Mouse (Mus musculus) spleen, adult 2 months (tissue): ENCODE measurements at regions not wholly inside any gene's neighbourhood (a gene's known extent, or its start where the extent isn't known, plus 50 kb on each side); places are given as distances from the start of the nearest gene placed in this dataset.

ENCODE experiments used
- CTCF ChIP-seq: fragments of 200-500 bp; IDR thresholded peaks from 2 replicates; pipeline ENCODE4 v1.5.1; 2011; ENCODE audit warnings: mild to moderate bottlenecking, inconsistent platforms; ENCODE audit not compliant: insufficient read depth, insufficient read length, insufficient replicate concordance; ENCODE audit errors: extremely low read depth
- POLR2A ChIP-seq: fragments of 200-500 bp; IDR thresholded peaks from 2 replicates; pipeline ENCODE4 v1.6.1; 2011; ENCODE audit warnings: low read depth, low read length, inconsistent platforms

DNA sequence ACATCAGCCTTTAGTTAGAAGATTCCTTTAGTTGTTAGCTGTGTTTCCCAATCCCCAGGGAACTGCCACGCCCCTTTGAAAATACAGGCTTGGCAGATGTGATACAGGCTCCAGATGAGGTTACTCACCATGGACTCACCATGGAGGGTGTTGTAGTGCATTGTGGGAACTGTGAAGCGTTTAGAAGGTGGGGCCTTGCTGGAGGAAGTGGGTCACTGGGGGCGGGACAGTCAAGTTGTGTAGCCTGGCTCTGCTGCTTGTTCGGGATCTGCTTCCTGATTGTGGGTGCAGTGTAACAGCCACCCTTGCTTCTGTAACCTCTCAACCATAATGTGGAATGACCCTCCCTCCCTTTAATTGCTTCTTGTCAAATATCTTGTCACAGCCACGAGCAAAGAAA, 287.7 kb downstream of the Cdh26 start:
- TF ChIP-seq CTCF, result no peak
- no peak for TF ChIP-seq POLR2A
